Mouse (Mus musculus) lung, embryonic 14.5 days (tissue): ENCODE measurements at regions not wholly inside any gene's neighbourhood (a gene's known extent, or its start where the extent isn't known, plus 50 kb on each side); places are given as distances from the start of the nearest gene placed in this dataset.

ENCODE experiments used
- ATAC-seq: fragments of 200-750 bp; cut with Nextera tagmentation; 2 replicates; pipeline ENCODE4 v1.8.0; 2017; ENCODE audit warnings: mild to moderate bottlenecking, moderate TSS enrichment, moderate library complexity; ENCODE audit not compliant: insufficient read depth
- DNase-seq: peaks from one replicate; pipeline ENCODE4 v3.0.0-alpha.2; 2015
- H3K27ac ChIP-seq: fragments of 300-500 bp; sonication (generic); 2 replicates; pipeline ENCODE4 v1.5.1; 2014; ENCODE audit warnings: low read depth, mild to moderate bottlenecking, moderate library complexity
- H3K27me3 ChIP-seq: fragments of 300-500 bp; sonication (generic); 2 replicates; pipeline ENCODE4 v1.6.1; 2014; ENCODE audit warnings: low read length, control low read depth; ENCODE audit not compliant: insufficient read depth
- H3K36me3 ChIP-seq: fragments of 300-500 bp; sonication (generic); 2 replicates; pipeline ENCODE4 v1.6.1; 2014; ENCODE audit warnings: control low read depth; ENCODE audit not compliant: insufficient read depth
- H3K4me1 ChIP-seq: fragments of 300-500 bp; sonication (generic); 2 replicates; pipeline ENCODE4 v1.6.1; 2014; ENCODE audit warnings: antibody characterized with exemption, control low read depth; ENCODE audit not compliant: insufficient read depth
- H3K4me2 ChIP-seq: fragments of 300-500 bp; sonication (generic); 2 replicates; pipeline ENCODE4 v1.6.1; 2014; ENCODE audit warnings: mild to moderate bottlenecking
- H3K4me3 ChIP-seq: fragments of 300-500 bp; sonication (generic); 2 replicates; pipeline ENCODE4 v1.5.1; 2014; ENCODE audit warnings: low read depth, low read length
- H3K9ac ChIP-seq: fragments of 300-500 bp; sonication (generic); 2 replicates; pipeline ENCODE4 v1.6.1; 2014
- H3K9me3 ChIP-seq: fragments of 300-500 bp; sonication (generic); 2 replicates; pipeline ENCODE4 v1.6.1; 2016; ENCODE audit warnings: low read depth, low read length, control low read depth
- CTCF ChIP-seq: IDR thresholded peaks from 2 replicates; pipeline ENCODE4 v1.5.1; 2016; ENCODE audit warnings: antibody characterized with exemption, low read depth
- WGBS: fragments of 180-500 bp; shearing (Covaris S2); extraction: QIAGEN DNeasy Blood & Tissue Kit; methylation state at CpG from one replicate; pipeline ENCODE4 v1.1.7; 2014; 5-methylcytosine and 5-hydroxymethylcytosine counted together

GRCm38 (mm10) chr10:16714065-16714464 lies 1009.0 kb upstream of the Cited2 start:
- Histone ChIP-seq H3K4me2 (no peak overlapping the region), H3K4me3 (no peak overlapping the region), H3K4me1 (no peaks in the 10 kb centered on the region), H3K9me3 (no peaks in the 10 kb centered on the region), H3K27me3 (no peaks in the 10 kb centered on the region), H3K27ac (no peak overlapping the region), H3K9ac (no peak overlapping the region), H3K36me3 (no peaks in the 10 kb centered on the region)
- no peak for TF ChIP-seq CTCF
- ATAC-seq, result no peak
- WGBS, result 73% methylated on average over 4 of the region's 4 CpGs
- DNase-seq, result no peak

GRCm38 (mm10) chr10:16714526-16714925 lies 1008.5 kb upstream of the Cited2 start:
- WGBS, result 79% methylated on average over 2 of the region's 2 CpGs
- Histone ChIP-seq H3K36me3 (no peaks in the 10 kb centered on the region), H3K4me1 (no peaks in the 10 kb centered on the region), H3K9me3 (no peaks in the 10 kb centered on the region), H3K4me3 (no peak overlapping the region), H3K27ac (no peak overlapping the region), H3K9ac (no peak overlapping the region), H3K4me2 (no peak overlapping the region), H3K27me3 (no peaks in the 10 kb centered on the region)
- DNase-seq (no peak), ATAC-seq (no peak)
- TF ChIP-seq CTCF, result no peak

GRCm38 (mm10) chr10:16742246-16742645 lies 980.8 kb upstream of the Cited2 start:
- no peak for ATAC-seq
- Histone ChIP-seq H3K9ac (no peak overlapping the region), H3K27ac (no peak overlapping the region), H3K36me3 (no peaks in the 10 kb centered on the region), H3K4me2 (no peak overlapping the region), H3K4me3 (no peak overlapping the region), H3K9me3 (no peaks in the 10 kb centered on the region), H3K4me1 (no peaks in the 10 kb centered on the region), H3K27me3 (no peaks in the 10 kb centered on the region)
- DNase-seq, result no peak
- no peak for TF ChIP-seq CTCF

- H3K9ac ChIP-seq, result no peak overlapping the region
- H3K4me1 ChIP-seq, result no peaks in the 10 kb centered on the region
- H3K36me3 ChIP-seq, result no peaks in the 10 kb centered on the region
- ATAC-seq (no peak), DNase-seq (no peak)
- no peak overlapping the region for H3K27ac ChIP-seq
- no peak for TF ChIP-seq CTCF
- H3K4me2 ChIP-seq, result no peak overlapping the region
- H3K27me3 ChIP-seq, result no peaks in the 10 kb centered on the region
- H3K4me3 ChIP-seq, result no peak overlapping the region
- no peaks in the 10 kb centered on the region for H3K9me3 ChIP-seq
These were observed 971.5 kb upstream of the Cited2 start for GRCm38 (mm10) chr10:16751546-16751945.

GRCm38 (mm10) chr10:16789641-16790243 lies 933.3 kb upstream of the Cited2 start:
- Histone ChIP-seq H3K4me3 (no peak overlapping the region), H3K27ac (no peak overlapping the region), H3K4me2 (no peak overlapping the region), H3K27me3 (no peaks in the 10 kb centered on the region), H3K9ac (no peak overlapping the region), H3K9me3 (no peaks in the 10 kb centered on the region), H3K36me3 (no peaks in the 10 kb centered on the region), H3K4me1 (no peaks in the 10 kb centered on the region)
- no peak for TF ChIP-seq CTCF
- 45% methylated on average over 4 of the region's 4 CpGs for WGBS
- ATAC-seq (no peak), DNase-seq (peak; percentile 39)

- no peak overlapping the region for H3K9ac ChIP-seq
- no peaks in the 10 kb centered on the region for H3K27me3 ChIP-seq
- H3K4me3 ChIP-seq, result no peak overlapping the region
- DNase-seq (no peak), ATAC-seq (no peak)
- WGBS, result 44% methylated on average over 2 of the region's 2 CpGs
- no peak overlapping the region for H3K27ac ChIP-seq
- H3K4me1 ChIP-seq, result no peaks in the 10 kb centered on the region
- TF ChIP-seq CTCF, result no peak
- H3K36me3 ChIP-seq, result no peaks in the 10 kb centered on the region
- no peak overlapping the region for H3K4me2 ChIP-seq
- no peaks in the 10 kb centered on the region for H3K9me3 ChIP-seq
These were observed 919.0 kb upstream of the Cited2 start for GRCm38 (mm10) chr10:16803978-16804377.

GRCm38 (mm10) chr10:16810716-16811115 lies 912.3 kb upstream of the Cited2 start:
- no peak for TF ChIP-seq CTCF

GRCm38 (mm10) chr10:16814013-16814412 lies 909.0 kb upstream of the Cited2 start:
- Histone ChIP-seq H3K27me3 (no peaks in the 10 kb centered on the region), H3K36me3 (no peaks in the 10 kb centered on the region), H3K9me3 (no peaks in the 10 kb centered on the region), H3K27ac (no peak overlapping the region), H3K4me2 (no peak overlapping the region), H3K4me3 (no peak overlapping the region), H3K4me1 (no peaks in the 10 kb centered on the region), H3K9ac (no peak overlapping the region)
- 75% methylated on average over 2 of the region's 2 CpGs for WGBS
- DNase-seq (no peak), ATAC-seq (no peak)
- no peak for TF ChIP-seq CTCF

More at GRCm38 (mm10) chr10:16810716-16811115, 912.3 kb upstream of the Cited2 start:
- no peaks in the 10 kb centered on the region for H3K9me3 ChIP-seq
- no peaks in the 10 kb centered on the region for H3K36me3 ChIP-seq
- H3K4me2 ChIP-seq, result no peak overlapping the region
- H3K9ac ChIP-seq, result no peak overlapping the region
- H3K4me3 ChIP-seq, result no peak overlapping the region
- no peak overlapping the region for H3K27ac ChIP-seq
- no peak for DNase-seq
- no peaks in the 10 kb centered on the region for H3K27me3 ChIP-seq
- no peaks in the 10 kb centered on the region for H3K4me1 ChIP-seq
- ATAC-seq, result no peak
- WGBS, result 83% methylated on average over 2 of the region's 2 CpGs
